Mouse (Mus musculus) cerebellum, adult 9-11 months (tissue): ENCODE measurements around the gene Erg.
A peak's percentile ranks its signal among the peaks of the same experiment; 100 is the strongest.

Experiments used
- DNase-seq: peaks from one replicate; pipeline ENCODE4 v3.0.0; 2022

Erg gene

DNA sequence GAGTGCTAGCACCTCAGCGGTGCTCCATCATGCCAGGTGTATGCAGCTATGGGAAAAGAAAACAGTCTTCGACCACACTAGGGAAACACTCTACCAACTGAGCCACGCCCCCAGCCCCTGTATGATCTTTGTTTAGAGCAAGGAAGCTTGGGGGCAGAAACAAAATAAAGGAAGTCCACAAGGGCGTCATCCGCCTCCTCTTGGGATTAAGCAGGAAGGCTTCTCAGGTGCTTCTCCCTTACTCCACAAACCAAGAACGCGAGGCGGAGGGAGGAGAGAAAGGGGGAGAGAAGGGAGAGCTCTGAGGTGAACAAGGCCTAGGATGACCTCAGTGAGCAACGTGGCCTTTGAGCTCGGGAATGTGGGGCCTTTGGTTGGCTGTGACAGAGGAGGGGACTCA lies 241.4 kb downstream of the Erg start:
- DNase-seq, result no peak

DNA sequence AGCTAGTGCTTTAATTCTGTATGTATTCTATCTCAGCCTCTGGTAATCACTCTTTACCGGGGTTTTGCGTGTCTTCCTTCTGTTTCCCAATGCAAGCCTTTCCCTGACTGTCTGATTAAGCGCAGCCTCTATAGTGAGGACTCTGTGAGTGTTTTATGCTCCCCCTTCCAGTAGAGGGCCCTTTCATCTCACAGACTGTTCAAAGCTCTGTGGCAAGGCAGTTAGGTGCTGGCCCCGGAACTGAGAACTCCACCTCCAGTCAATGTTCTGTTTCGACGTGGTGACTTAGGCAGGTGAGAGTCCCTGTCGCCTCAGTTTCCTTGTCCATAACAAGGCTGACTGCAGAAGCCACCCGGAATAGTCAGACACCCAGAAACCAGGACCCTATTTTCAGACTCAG lies 244.4 kb downstream of the Erg start:
- DNase-seq, result peak; percentile 21

DNA sequence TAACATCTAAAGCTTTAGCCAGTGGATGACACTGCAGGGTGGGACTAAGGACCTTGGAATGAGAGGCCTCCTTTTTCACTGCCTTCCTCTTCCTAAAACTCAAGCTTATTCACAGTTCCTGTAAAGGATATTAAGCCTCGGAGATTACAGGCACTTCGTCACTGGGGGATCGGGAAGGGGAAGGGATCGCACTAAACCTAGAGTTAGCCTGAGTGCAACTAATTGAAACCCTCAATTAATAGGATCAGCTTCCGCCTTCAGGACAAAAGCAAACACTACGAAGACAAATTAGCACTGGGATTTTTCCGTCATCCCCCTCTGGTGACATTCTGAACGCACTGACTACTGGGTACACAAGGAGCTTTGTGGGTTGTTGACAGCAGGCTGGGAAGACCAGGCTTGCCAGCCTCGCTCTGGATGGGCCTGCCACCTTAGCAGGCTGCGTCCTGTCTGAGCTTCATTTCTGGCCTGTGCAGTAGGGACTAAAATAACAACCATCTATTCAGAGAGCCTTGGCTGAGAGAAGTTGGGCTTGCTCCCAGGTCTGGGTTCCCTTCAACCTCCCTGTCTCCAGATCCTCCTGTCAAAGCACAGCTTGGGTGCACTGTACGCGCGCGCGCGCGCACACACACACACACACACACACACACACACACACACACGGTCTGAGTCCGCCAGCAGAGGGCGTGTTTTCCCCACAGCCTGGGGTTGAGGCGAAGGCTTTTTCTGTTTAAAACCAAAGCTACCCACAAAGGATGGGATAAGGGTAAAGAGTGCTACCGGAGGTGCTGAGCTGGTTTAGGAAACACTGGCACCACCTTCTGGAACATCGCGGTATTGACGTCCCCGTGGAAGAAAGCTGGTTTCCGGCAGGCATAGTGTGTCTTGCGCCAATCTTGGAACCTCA lies 245.3 kb downstream of the Erg start:
- DNase-seq, result peak; percentile 90

DNA sequence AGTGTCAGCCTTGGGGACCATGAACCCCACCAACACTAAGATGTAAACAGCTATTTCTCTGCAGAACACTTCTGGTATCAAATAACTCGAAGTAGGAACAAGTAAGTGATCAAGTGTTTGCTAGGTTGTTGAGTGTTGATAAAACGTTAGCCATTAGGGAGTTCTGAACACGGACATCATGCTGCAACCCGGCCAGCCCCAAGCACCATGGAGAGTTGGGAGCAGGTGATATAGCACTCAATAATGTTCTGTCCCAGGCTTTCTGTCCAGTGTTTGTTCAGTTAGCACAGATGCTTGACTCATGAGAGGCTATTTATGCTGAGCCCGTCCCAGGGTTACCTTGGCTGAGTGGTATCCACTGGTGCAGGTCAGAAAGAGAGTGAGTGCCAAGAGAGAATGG lies 254.2 kb downstream of the Erg start:
- no peak for DNase-seq

DNA sequence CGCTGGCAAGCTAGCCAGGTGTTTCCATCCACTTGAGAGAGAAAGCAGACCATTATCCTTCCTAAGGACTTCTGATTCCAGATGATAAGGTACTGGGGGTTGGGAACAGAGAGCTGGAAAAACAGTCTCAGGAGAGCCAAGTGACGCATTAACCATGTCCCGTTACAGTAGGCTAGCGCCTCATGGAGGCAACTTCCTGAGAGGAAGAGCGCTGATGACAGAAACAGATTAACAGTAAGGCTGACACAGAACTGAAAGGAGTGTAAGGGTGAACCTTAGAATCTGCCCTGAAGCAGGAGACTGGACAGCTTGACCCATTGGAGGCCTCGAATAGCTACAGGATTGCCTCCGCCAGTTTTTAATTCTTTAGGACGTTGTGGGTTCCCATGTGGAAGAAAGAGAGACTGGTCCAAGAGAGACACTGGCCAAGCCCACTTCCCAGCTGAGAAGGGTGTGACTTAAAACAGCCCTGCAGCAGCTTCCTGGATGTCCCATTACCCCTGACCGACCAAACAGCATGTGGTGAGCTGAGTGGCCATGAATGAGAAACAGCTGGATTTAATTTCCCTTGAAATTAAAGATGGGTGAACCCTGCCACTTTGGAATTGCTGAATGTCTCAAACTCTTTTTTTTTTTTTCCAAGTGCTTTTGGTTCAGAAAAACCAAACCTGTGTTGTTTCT lies 264.3 kb downstream of the Erg start:
- no peak for DNase-seq
